Mouse (Mus musculus) C2C12 (cell line): ENCODE measurements around the gene Ccl5. TPM values are rescaled to one million over a fixed set of nuclear protein-coding genes. Genes with fewer than 3 reads are reported as not detected.

ENCODE experiments used
- H3K27me3 ChIP-seq: one replicate; pipeline ENCODE4 v1.6.1; 2011; ENCODE audit not compliant: control insufficient read depth, insufficient read depth, insufficient read length
- H3K36me3 ChIP-seq: one replicate; pipeline ENCODE4 v1.6.1; 2011; ENCODE audit not compliant: control insufficient read depth, insufficient read depth
- H3K4me3 ChIP-seq: one replicate; pipeline ENCODE4 v1.5.1; 2011; ENCODE audit warnings: mild to moderate bottlenecking, control low read depth; ENCODE audit not compliant: poor library complexity, insufficient read depth, severe bottlenecking
- H3K79me2 ChIP-seq: one replicate; pipeline ENCODE4 v1.6.1; 2011; ENCODE audit not compliant: control insufficient read depth, insufficient read depth
- H3K79me3 ChIP-seq: one replicate; pipeline ENCODE4 v1.6.1; 2011; ENCODE audit warnings: low read depth, control low read depth
- H3ac ChIP-seq: one replicate; pipeline ENCODE3; 2011; ENCODE audit warnings: low read depth; ENCODE audit not compliant: control insufficient read depth, insufficient read length
- CEBPB ChIP-seq: IDR thresholded peaks from one replicate; pipeline ENCODE4 v1.6.1; 2011; ENCODE audit warnings: low read depth, mild to moderate bottlenecking, control low read depth, moderate library complexity
- CTCF ChIP-seq: IDR thresholded peaks from one replicate; pipeline ENCODE4 v1.5.1; 2011; ENCODE audit not compliant: control insufficient read depth, insufficient read depth, insufficient read length
- FOSL1 ChIP-seq: IDR thresholded peaks from one replicate; pipeline ENCODE4 v1.8.0; 2011; ENCODE audit warnings: mild to moderate bottlenecking, low read length; ENCODE audit not compliant: poor library complexity, insufficient read depth, severe bottlenecking
- MAX ChIP-seq: IDR thresholded peaks from one replicate; pipeline ENCODE4 v1.6.1; 2011; ENCODE audit warnings: mild to moderate bottlenecking, control low read depth
- MYOD1 ChIP-seq: IDR thresholded peaks from one replicate; pipeline ENCODE4 v1.6.1; 2011; ENCODE audit warnings: low read depth; ENCODE audit not compliant: control insufficient read depth, insufficient read length
- MYOG ChIP-seq: IDR thresholded peaks from one replicate; pipeline ENCODE4 v1.6.1; 2011; ENCODE audit not compliant: control insufficient read depth, insufficient read length; ENCODE audit errors: extremely low read depth
- USF1 ChIP-seq: IDR thresholded peaks from one replicate; pipeline ENCODE4 v1.6.1; 2011; ENCODE audit warnings: low read depth, mild to moderate bottlenecking, control low read depth, moderate library complexity
- polyA plus RNA-seq: library from polyadenylated mRNA; unstranded; fragments of >200 nt; fragmentation: generic; extraction: Trizol; gene quantifications from one replicate; pipeline ENCODE4 v1.2.1, GENCODE M21; 2012; ENCODE audit warnings: missing spikeins

Ccl5 gene
- polyA plus RNA-seq, 1 experiment: 0.13 TPM

- no peaks in the 10 kb centered on the region for H3K79me3 ChIP-seq
- no peaks in the 10 kb centered on the region for H3K79me2 ChIP-seq
- no peak overlapping the region for H3ac ChIP-seq
- H3K36me3 ChIP-seq: no peaks in the 10 kb centered on the region
- no peak overlapping the region for H3K4me3 ChIP-seq
- TF ChIP-seq MAX (no peak), USF1 (no peak), FOSL1 (no peak), MYOG (no peak), CTCF (no peak), CEBPB (no peak), MYOD1 (no peak)
- no peaks in the 10 kb centered on the region for H3K27me3 ChIP-seq
Observed at GRCm38 (mm10) chr11:83570189-83570588, 39.9 kb upstream of the Ccl5 start.

GRCm38 (mm10) chr11:83569249-83569648, 38.9 kb upstream of the Ccl5 start:
- no peaks in the 10 kb centered on the region for H3K27me3 ChIP-seq
- H3K79me3 ChIP-seq: no peaks in the 10 kb centered on the region
- no peaks in the 10 kb centered on the region for H3K36me3 ChIP-seq
- H3K4me3 ChIP-seq: no peak overlapping the region
- no peak overlapping the region for H3ac ChIP-seq
- TF ChIP-seq MYOD1 (no peak), CTCF (no peak), MYOG (no peak), MAX (no peak), FOSL1 (no peak), USF1 (no peak), CEBPB (no peak)
- H3K79me2 ChIP-seq: no peaks in the 10 kb centered on the region

GRCm38 (mm10) chr11:83568786-83569185, 38.5 kb upstream of the Ccl5 start:
- Histone ChIP-seq H3K79me3 (no peaks in the 10 kb centered on the region), H3K79me2 (no peaks in the 10 kb centered on the region)

GRCm38 (mm10) chr11:83568061-83568460, 37.7 kb upstream of the Ccl5 start:
- no peaks in the 10 kb centered on the region for H3K79me3 ChIP-seq
- no peaks in the 10 kb centered on the region for H3K36me3 ChIP-seq
- H3ac ChIP-seq: no peak overlapping the region
- H3K4me3 ChIP-seq: no peak overlapping the region
- TF ChIP-seq CEBPB (no peak), MYOG (no peak), MYOD1 (no peak), MAX (no peak), FOSL1 (no peak), USF1 (no peak), CTCF (no peak)
- no peaks in the 10 kb centered on the region for H3K27me3 ChIP-seq
- no peaks in the 10 kb centered on the region for H3K79me2 ChIP-seq

More at GRCm38 (mm10) chr11:83568786-83569185, 38.5 kb upstream of the Ccl5 start:
- Histone ChIP-seq H3K4me3 (no peak overlapping the region), H3ac (no peak overlapping the region), H3K36me3 (no peaks in the 10 kb centered on the region), H3K27me3 (no peaks in the 10 kb centered on the region)
- TF ChIP-seq MAX (no peak), MYOG (no peak), MYOD1 (no peak), USF1 (no peak), FOSL1 (no peak)

GRCm38 (mm10) chr11:83567311-83567710, 37.0 kb upstream of the Ccl5 start:
- H3K79me2 ChIP-seq: no peaks in the 10 kb centered on the region
- no peaks in the 10 kb centered on the region for H3K27me3 ChIP-seq
- H3K79me3 ChIP-seq: no peaks in the 10 kb centered on the region
- no peaks in the 10 kb centered on the region for H3K36me3 ChIP-seq
- no peak for TF ChIP-seq CEBPB
- TF ChIP-seq USF1: no peak
- no peak for TF ChIP-seq MYOD1
- TF ChIP-seq FOSL1: no peak
- TF ChIP-seq MAX: no peak
- no peak for TF ChIP-seq MYOG
- no peak for TF ChIP-seq CTCF
- H3K4me3 ChIP-seq: no peak overlapping the region
- no peak overlapping the region for H3ac ChIP-seq

- no peak for TF ChIP-seq CTCF
- no peak for TF ChIP-seq MYOD1
- no peak for TF ChIP-seq FOSL1
- no peak for TF ChIP-seq MYOG
- no peak for TF ChIP-seq MAX
- TF ChIP-seq CEBPB: no peak
- Histone ChIP-seq H3K79me3 (no peaks in the 10 kb centered on the region), H3ac (no peak overlapping the region), H3K4me3 (no peak overlapping the region), H3K79me2 (no peaks in the 10 kb centered on the region), H3K36me3 (no peaks in the 10 kb centered on the region), H3K27me3 (no peaks in the 10 kb centered on the region)
Observed at GRCm38 (mm10) chr11:83566617-83567016, 36.3 kb upstream of the Ccl5 start.
